Mouse (Mus musculus): ENCODE measurements around the gene Cdh23.
A peak's percentile ranks its signal among the peaks of the same experiment; 100 is the strongest.

Cdh23 gene

GRCm38 (mm10) chr10:60354881-60355677, 341.2 kb downstream of the Cdh23 start:
- no peak for DNase-seq

- DNase-seq: no peak
Measured at GRCm38 (mm10) chr10:60354003-60354325, 342.3 kb downstream of the Cdh23 start.

- DNase-seq: no peak
Measured at GRCm38 (mm10) chr10:60353241-60354002, 342.9 kb downstream of the Cdh23 start.

- no peak for DNase-seq
Measured at GRCm38 (mm10) chr10:60351761-60352455, 344.4 kb downstream of the Cdh23 start.

GRCm38 (mm10) chr10:60351248-60351647, 345.0 kb downstream of the Cdh23 start:
- DNase-seq: no peak

GRCm38 (mm10) chr10:60350805-60351167, 345.5 kb downstream of the Cdh23 start:
- DNase-seq: peak; percentile 10

- no peak for DNase-seq
Measured at GRCm38 (mm10) chr10:60350077-60350804, 346.0 kb downstream of the Cdh23 start.

GRCm38 (mm10) chr10:60349644-60350043, 346.6 kb downstream of the Cdh23 start:
- no peak for DNase-seq

- no peak for DNase-seq
Measured at GRCm38 (mm10) chr10:60349056-60349455, 347.2 kb downstream of the Cdh23 start.

- no peak for DNase-seq
Measured at GRCm38 (mm10) chr10:60347768-60348610, 348.3 kb downstream of the Cdh23 start.

GRCm38 (mm10) chr10:60346701-60347405, 349.4 kb downstream of the Cdh23 start, which contains the start of gene Vsir:
Gene Vsir, plus strand, starts transcription at chr10:60346851.
- DNase-seq: peak; percentile 15

- no peak for DNase-seq
Measured at GRCm38 (mm10) chr10:60346056-60346455, 350.2 kb downstream of the Cdh23 start.

- DNase-seq: no peak
Measured at GRCm38 (mm10) chr10:60344111-60344510, 352.2 kb downstream of the Cdh23 start.

GRCm38 (mm10) chr10:60341528-60341927, 354.8 kb downstream of the Cdh23 start:
- DNase-seq: no peak

- no peak for DNase-seq
Measured at GRCm38 (mm10) chr10:60335021-60335420, 361.3 kb downstream of the Cdh23 start.

- DNase-seq: no peak
Measured at GRCm38 (mm10) chr10:60334583-60334982, 361.7 kb downstream of the Cdh23 start.

- no peak for DNase-seq
Measured at GRCm38 (mm10) chr10:60328963-60329650, 367.2 kb downstream of the Cdh23 start.

- no peak for DNase-seq
Measured at GRCm38 (mm10) chr10:60316166-60316565, 380.1 kb downstream of the Cdh23 start.

GRCm38 (mm10) chr10:60313606-60314005, 382.7 kb downstream of the Cdh23 start:
- no peak for DNase-seq

GRCm38 (mm10) chr10:60310629-60311028, 385.7 kb downstream of the Cdh23 start:
- DNase-seq: peak; percentile 41
